Mouse (Mus musculus) inflammation-experienced regulatory T-cells, adult 6 months (primary cell): ENCODE data around the gene Pex5l. TPM values are rescaled to one million over a fixed set of nuclear protein-coding genes. Genes with fewer than 3 reads are reported as not detected.

ENCODE experiments used
- ATAC-seq: one replicate; pipeline ENCODE4 v1.8.0; 2017
- polyA plus RNA-seq, 3 experiments: library from polyadenylated mRNA; unstranded; fragments of 100-300 nt; shearing (Covaris generic); gene quantifications; one replicate each; pipeline ENCODE4 v1.2.1; 2017

The Pex5l gene
- polyA plus RNA-seq = not detected

- no peak for ATAC-seq
These were observed at the start of gene Pex5l for GRCm38 (mm10) chr3:33142901-33143461. Pex5l (minus strand) TSS chr3:33143247.

- ATAC-seq = no peak
These were observed 22.1 kb upstream of the Pex5l start for GRCm38 (mm10) chr3:33165186-33165585.

- ATAC-seq = no peak
These were observed 20.8 kb upstream of the Pex5l start for GRCm38 (mm10) chr3:33163821-33164220.

DNA sequence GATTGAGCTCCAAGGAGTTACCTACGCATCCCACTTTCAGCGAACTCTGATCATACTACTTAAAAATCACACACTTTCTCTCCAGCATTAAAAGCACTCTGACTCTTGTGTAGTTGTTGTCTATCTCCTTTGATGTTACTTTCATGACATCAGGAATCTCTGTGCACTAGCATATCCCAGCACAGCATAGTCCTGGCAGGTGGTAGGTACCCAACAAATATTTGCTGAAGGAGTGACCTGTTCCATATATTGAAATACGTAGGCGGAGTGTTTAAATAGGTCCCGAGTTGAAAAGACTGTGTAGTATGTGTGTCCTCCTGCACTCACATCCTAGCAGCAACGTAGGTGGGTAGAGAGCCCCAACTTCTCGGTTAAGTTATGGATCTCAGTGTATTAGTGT lies 545 bp upstream of the Pex5l start:
- no peak for ATAC-seq

- ATAC-seq = no peak
These were observed 649 bp downstream of the Pex5l start for GRCm38 (mm10) chr3:33142398-33142797.

DNA sequence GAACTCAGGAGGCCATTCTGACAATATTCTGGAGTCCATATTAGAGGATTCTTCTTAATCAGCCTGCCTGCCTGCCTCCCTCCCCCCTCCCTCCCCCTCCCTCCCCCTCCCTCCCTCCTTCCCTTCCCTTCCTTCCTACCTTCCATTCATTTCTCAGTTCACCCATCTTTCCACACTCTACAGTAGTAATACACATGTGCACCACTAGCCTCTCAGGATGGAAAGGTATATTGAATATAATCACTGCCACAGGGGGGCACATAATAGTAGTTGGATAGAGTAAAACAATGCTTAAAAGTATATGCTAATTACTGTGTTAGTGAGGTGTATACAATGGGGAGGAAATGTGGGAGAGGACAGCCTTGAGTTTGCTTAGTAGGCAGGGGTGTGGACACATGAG lies 13.1 kb downstream of the Pex5l start:
- ATAC-seq = no peak

- ATAC-seq = no peak
These were observed 18.3 kb downstream of the Pex5l start for GRCm38 (mm10) chr3:33124796-33125195.

- no peak for ATAC-seq
These were observed 37.3 kb downstream of the Pex5l start for GRCm38 (mm10) chr3:33105785-33106184.

GRCm38 (mm10) chr3:33103501-33103900 lies 39.5 kb downstream of the Pex5l start:
- no peak for ATAC-seq

DNA sequence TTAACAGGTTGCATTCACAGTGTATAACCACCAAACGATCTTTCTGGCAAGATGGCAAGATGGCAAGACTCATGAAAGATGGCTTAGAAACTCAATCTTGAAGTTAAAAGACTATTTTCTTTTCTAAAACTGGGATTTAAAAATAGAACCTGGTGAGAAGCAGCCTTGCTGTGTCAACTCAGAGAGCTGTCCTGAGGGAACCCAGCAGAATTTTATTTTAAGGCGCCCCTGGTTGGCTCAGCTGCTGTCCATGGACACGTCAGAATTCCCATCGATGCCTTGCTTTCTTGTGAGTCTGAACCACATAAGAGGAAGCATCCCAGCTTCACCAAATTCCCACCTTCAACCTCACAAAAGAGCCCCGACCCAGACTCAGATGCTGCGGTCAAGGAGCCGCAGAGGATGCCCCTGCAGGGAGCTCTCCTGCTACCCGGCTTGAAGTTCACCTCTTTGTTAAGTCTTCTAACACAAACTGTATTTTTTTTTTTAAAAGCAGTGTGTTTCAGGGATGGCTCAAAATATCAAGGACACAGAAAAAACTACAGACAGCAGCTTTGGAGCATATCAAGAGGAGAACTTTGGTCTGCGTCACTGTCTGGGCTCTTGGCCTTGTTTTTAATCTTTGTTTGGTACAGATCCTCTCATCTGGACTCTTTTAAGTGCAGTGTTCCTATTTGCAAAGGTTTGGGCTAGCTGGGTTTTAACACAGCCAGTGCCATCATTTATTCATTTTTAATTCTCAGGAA lies 44.3 kb downstream of the Pex5l start:
- no peak for ATAC-seq

GRCm38 (mm10) chr3:33093646-33094045 lies 49.4 kb downstream of the Pex5l start:
- ATAC-seq = no peak

GRCm38 (mm10) chr3:33090001-33090400 lies 53.0 kb downstream of the Pex5l start:
- no peak for ATAC-seq

DNA sequence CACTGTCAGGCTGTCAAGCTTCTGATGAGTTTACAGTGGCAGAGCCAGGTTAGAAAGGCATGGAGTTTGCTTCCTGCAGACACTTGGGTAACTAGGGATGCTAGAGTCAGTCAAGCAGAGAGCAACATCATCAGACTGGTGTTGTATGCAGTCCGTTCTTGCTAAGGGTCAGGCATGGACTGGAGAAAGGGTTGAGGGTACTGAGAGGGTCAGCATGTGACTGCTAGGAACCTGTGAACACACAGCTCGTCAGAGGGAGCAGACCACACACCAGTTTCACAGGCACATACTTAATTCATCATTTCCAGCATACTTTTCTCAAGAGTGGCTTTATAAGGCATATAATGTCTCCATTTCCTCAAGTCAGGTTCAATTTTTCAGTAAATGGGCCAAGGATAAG lies 53.6 kb downstream of the Pex5l start:
- no peak for ATAC-seq

GRCm38 (mm10) chr3:33088276-33088675 lies 54.8 kb downstream of the Pex5l start:
- no peak for ATAC-seq

GRCm38 (mm10) chr3:33082806-33083338 lies 60.2 kb downstream of the Pex5l start:
- ATAC-seq = no peak

- no peak for ATAC-seq
These were observed 61.3 kb downstream of the Pex5l start for GRCm38 (mm10) chr3:33081793-33082192.

- ATAC-seq = no peak
These were observed 63.4 kb downstream of the Pex5l start for GRCm38 (mm10) chr3:33079658-33080057.

- ATAC-seq = no peak
These were observed 63.9 kb downstream of the Pex5l start for GRCm38 (mm10) chr3:33079171-33079570.

- no peak for ATAC-seq
These were observed 67.4 kb downstream of the Pex5l start for GRCm38 (mm10) chr3:33075696-33076095.

GRCm38 (mm10) chr3:33074266-33074981 lies 68.6 kb downstream of the Pex5l start:
- no peak for ATAC-seq

DNA sequence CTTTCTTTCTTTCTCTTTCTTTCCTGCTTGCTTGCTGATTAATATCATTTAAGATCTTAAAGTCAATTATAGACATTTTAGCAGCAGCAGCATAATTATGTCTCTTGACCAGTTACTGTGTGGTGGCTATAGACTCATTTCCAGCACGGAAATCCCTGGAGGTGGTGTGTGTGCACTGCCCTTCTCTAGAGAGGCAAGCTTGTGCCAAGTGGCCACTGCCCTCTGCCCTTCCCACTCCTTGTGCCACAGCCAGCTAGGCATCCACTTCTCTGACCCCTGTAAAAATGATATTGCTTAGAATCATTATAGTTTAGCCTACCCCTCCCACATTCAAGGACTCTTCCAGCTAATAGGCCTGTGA lies 69.2 kb downstream of the Pex5l start:
- ATAC-seq = no peak

DNA sequence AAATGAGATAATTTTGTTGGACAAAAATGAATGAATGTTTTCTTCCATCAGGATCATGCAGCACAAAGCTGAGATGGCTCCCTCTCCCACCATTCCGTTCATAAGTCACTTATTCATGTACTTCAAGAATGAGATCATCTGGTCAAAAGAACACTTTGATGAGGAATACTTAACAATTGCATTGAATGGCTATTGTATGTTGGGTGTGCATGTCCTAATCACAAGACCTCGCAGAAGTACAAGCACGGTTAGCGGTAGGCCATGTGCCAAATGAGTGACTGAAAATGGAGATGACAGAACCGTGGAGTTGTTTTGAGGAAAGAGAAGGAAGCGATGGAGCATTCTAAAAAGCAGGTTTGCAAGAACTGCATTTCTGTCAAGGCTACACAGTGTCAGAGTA lies 72.3 kb downstream of the Pex5l start:
- no peak for ATAC-seq

DNA sequence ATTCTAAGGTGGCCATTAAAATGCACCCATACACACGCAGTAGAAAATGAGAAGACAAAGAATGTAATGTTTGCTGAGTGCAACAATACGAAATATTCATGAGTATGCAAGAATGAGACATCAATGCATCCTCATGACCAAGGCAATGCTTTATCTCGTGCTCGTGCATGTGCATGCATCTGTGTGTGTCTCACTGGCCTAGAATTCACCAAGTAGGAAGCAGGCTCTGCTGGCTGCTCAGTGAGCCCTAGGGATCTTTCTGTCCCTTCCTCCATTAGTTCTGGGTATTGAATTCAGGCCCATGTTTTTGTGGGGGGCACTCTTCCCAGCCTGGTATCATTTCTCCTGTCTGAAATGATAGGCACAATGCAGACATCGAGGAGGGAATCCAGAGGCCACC lies 74.9 kb downstream of the Pex5l start:
- no peak for ATAC-seq

- no peak for ATAC-seq
These were observed 79.5 kb downstream of the Pex5l start for GRCm38 (mm10) chr3:33063590-33063989.
